Mouse (Mus musculus): ENCODE measurements around the gene Arl3.
"Not testable (repeated sequence)": the region's sequence is repeated elsewhere in the genome, so short reads cannot be mapped to it uniquely, and the experiment has no call there.

The Arl3 gene

GRCm38 (mm10) chr19:46591575-46591974 lies 18.6 kb upstream of the Arl3 start:
- no peak for DNase-seq (ENCODE audit: extremely low spot score, low spot score)

- peak; percentile 89 for DNase-seq (ENCODE audit: extremely low spot score, low spot score)
These were observed 15.0 kb upstream of the Arl3 start for GRCm38 (mm10) chr19:46587823-46588508.

GRCm38 (mm10) chr19:46575196-46575595 lies 2.2 kb upstream of the Arl3 start:
- no peak for DNase-seq (ENCODE audit: extremely low spot score, low spot score)

- no peak for DNase-seq (ENCODE audit: extremely low spot score, low spot score)
These were observed 992 bp upstream of the Arl3 start for GRCm38 (mm10) chr19:46573990-46574389.

DNA sequence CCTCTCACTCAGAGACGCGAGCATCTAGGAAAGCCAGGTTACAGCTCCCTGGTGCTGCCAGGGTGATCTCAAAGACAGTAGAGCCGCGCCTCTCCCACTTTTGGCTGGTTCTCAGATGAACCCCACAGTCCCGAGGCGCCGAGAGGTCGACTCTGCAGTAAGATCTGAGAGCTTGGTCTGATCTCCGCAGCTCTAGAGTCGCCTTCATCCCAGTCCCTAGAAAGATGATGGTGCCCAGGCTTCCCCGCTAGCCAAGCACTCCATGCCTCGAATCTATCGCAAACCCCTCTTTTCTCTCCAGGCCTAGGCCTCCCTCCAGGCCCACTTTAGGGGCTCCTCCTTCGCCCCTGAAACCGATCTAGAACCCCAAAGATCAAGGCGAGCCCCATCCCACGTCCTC lies 450 bp downstream of the Arl3 start:
- no peak for DNase-seq (ENCODE audit: extremely low spot score, low spot score)

DNA sequence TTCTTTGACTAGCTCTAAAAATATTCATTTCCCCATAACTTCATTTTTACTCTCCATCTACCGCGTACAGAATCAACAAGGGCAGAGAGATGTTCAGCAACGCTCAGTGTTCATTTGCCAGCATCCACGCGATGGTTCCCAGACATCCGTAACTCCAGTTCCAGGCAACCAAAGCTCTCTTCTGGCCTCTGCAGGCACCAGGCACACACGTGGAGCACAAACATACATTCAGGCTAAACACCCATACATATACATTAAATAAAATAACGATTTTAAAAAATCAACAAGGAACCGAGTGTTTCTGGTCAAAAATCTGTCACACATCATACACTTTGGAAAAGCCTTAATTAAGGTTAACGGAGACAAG lies 1.1 kb downstream of the Arl3 start:
- DNase-seq (ENCODE audit: extremely low spot score, low spot score) = no peak

GRCm38 (mm10) chr19:46571211-46571877 lies 1.7 kb downstream of the Arl3 start:
- not testable (repeated sequence) for DNase-seq (ENCODE audit: extremely low spot score, low spot score)

- DNase-seq (ENCODE audit: extremely low spot score, low spot score) = no peak
These were observed 8.9 kb downstream of the Arl3 start for GRCm38 (mm10) chr19:46564043-46564462.

GRCm38 (mm10) chr19:46563603-46564002 lies 9.4 kb downstream of the Arl3 start:
- DNase-seq (ENCODE audit: extremely low spot score, low spot score) = no peak

DNA sequence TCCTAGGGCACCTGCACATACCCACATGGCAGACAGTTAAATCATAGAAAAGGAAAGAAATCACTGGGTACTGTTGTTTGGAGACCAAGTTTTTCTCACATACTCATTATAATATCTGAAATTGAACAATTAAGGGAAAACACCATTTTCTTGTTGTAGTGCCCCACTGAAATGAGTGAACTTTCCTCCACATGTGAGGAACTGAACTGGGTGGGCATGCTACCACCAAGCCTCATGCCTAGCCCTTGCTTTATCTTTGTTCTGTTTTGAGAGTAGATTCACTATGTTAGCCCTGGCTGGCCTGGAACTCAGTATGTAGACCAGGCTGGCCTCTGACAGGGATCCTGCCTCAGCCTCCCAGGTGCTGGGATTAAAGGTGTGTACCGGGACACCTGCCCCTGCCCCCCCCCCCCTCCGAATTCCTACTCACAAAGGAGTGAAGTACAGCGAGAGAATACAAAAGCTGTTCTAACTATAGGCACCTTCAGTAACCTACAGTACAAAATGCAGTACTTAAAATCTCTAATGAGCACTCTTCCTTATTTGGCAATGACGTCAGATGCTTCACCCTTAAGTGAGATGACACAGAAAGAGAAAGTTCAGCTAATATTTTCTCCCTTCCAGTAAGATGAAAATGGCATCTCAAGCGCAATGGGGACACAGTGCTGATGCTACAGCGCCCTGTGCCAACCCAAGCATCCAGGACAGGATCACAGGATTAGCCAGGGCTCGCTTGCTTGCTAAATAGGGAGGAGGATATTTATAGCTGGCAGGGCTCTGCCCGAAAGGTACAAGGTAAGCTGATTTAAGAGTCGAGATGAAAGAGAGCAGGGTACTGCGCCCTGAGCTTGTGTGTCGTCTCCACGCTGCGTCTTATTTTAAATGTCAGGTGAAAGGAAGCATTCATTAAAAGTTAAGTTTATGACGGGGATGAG lies 10.2 kb downstream of the Arl3 start:
- DNase-seq (ENCODE audit: extremely low spot score, low spot score) = no peak

DNA sequence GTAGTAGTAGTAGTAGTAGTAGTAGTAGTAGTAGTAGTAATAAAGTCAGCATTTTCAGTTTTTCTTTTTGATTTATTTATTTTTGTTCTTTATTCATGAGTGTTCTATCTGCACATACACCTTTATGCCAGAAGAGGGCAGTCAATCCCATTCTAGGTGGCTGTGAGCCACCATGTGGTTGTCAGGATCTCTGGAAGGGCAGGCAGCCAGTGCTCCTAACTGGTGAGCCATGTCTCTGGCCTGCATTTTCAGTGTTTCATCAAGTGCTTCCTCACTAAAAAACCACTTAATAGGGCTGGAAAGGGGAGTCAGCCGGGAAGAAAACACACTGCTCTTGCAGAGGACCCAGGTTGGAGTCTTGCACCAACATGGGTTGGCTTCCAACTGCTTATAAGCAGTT lies 10.9 kb downstream of the Arl3 start:
- DNase-seq (ENCODE audit: extremely low spot score, low spot score) = peak; percentile 29

DNA sequence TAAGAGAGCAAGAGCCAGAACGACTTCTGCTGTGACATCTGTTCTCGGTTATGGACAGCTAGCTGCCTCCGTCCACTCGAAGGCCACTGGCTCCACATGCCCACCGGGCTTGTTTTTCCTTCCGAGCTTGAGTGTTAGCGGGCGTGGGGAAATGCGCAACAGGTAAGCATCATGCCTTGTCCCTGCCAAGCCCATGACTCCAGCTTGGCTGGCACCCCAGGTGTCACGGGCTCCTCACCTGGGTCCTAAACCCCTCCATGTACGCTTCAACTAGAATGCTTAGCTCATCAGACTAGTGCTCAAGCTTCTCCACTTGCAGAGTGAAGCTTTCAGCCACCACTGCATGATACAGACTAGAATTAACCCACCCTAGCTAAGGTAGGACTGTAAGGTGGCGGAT lies 14.4 kb downstream of the Arl3 start:
- no peak for DNase-seq (ENCODE audit: extremely low spot score, low spot score)

GRCm38 (mm10) chr19:46558009-46558408 lies 15.0 kb downstream of the Arl3 start:
- DNase-seq (ENCODE audit: extremely low spot score, low spot score) = no peak

DNA sequence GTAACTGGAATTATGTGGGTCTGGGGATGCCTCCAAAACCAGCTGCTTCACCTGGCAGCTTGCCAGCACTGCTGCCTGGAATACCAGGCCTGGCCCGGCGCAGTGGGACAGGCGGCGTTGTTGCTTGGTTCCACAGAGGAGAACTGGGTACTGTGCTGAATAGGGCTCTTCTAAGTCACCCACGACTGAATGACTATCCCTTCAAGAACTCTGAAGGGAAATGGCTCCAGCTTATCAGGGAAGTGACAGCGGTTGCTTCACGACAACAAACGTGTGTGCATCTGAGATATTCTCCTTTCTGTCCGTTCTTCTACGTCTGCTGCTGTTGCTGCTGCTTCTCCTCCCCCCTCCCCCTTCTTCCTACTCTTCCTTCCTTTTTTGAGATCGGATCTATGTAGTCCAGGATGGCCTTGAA lies 19.4 kb downstream of the Arl3 start:
- no peak for DNase-seq (ENCODE audit: extremely low spot score, low spot score)

DNA sequence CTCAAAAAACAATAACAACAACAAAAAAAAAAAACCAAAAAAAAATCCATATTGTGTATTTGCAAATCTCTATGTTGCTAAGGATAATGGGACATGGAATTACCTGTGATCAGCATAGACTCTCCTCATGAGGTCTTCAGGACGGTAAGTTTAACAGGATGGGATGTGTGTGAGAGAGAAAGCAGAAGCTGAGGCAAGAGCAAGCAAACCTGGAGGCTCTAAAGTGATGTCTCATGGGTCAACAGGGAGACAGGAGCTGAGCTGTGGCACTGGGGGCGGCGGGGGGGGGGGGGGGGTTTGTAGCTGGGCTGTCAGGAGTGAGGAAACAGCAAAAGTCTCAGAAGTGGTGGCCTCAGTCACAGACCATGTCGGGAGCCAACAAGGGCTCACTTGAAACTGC lies 20.5 kb downstream of the Arl3 start:
- no peak for DNase-seq (ENCODE audit: extremely low spot score, low spot score)

DNA sequence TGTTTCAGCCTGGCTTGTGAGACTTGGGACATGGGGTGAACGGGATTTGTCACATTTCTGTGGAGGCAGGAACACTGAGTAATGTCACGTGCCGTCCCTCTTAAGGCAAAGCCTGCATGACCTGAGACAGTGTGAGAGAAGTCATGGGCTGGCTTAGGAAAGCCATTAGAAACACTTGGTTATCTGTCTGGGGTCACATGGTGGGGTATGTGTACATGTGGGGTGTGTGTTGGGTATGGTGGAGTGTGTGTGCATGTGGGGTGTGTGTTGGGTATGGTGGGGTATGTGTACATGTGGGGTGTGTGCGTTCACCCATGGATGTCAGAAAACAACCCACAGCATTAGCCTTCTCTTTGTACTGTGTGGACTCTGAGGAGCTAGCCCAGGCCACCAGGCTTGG lies 22.6 kb downstream of the Arl3 start:
- DNase-seq (ENCODE audit: extremely low spot score, low spot score) = no peak

DNA sequence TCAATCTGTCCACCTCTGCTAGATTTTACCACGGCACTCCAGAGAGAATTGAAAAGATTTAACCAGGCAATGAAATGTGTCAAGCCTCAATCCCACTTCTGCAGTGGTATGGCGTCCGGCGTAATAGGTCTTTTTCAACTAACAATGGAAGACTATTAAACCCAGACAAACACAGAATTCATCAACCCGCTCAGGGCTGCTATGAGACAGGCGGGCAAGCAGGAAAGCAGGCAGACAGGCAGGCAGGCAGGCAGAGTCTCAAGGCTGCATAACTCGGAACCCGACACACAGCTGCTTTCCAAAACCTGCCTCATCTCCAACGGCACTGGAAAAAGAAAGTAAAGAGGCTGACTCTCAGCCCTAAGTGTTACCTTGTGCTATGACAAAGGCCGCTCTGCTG lies 24.9 kb downstream of the Arl3 start:
- no peak for DNase-seq (ENCODE audit: extremely low spot score, low spot score)

DNA sequence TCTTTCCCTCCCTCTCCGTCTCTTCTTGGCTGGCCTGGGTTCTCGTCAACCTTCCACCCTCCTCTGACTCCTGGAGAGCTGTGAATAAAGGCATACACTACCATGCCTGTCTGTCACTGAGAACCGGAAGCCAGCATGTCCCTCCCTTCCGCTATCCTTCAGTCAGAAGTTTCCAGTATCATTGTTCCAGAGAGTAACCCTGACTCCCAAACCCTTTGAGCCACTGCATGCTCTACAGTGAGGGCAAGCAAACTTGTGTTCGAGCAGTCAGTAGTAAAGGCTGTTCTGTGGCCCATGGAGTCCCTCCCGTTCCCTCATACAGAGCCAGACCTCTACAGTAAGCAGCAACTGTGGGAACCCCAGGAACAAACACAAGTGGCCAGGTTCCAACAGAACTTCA lies 25.4 kb downstream of the Arl3 start:
- no peak for DNase-seq (ENCODE audit: extremely low spot score, low spot score)

DNA sequence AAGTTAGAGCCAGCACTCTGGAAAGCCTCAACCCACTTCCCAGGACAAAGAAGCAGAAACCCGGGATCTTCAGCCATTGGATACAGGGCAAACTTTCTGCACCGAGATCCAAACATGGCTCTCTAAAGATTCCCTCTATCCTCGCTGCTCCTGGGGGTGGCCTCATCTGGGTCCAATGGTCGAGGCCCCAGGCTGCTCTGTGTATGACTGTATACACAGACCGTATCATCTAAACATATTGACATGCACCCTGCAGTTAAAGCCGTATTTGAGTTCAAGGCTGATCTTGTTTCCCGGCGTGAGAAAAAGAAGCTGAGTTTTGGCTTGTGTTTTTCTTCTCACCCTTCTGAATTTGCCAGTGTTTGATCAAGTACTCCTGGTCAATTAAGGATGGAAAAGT lies 30.2 kb downstream of the Arl3 start:
- DNase-seq (ENCODE audit: extremely low spot score, low spot score) = no peak

- DNase-seq (ENCODE audit: extremely low spot score, low spot score) = no peak
These were observed 34.8 kb downstream of the Arl3 start for GRCm38 (mm10) chr19:46538213-46538612.

GRCm38 (mm10) chr19:46537357-46537756 lies 35.6 kb downstream of the Arl3 start:
- DNase-seq (ENCODE audit: extremely low spot score, low spot score) = no peak

DNA sequence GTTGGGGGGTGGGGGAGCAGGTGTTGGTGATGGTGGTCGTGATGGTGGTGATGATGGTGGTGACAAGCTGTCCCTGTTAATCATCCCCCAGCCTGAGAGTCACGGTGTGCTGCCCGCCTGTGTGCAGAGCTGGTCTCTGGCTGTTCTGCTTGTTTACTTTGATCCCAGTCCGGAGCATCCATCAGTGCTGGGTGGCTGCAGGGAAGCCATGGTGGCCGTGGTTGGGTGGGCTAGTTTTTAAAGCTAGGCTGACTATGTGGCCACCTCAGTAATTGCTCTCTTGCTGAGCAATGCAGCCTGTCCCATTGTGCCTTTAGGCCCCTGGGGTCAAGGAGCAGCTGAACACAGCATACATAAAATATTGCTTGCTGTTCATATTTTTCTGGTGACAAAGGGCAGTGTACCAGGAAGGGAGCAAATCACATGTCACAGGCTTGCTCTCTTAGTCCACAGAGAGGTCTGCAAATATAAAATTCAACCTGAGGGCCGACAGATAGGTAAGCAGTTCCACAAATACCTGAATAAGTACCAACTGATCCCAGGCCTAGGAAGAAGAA lies 38.4 kb downstream of the Arl3 start:
- no peak for DNase-seq (ENCODE audit: extremely low spot score, low spot score)

Measured in neural tube, embryonic 10.5 days (tissue).